Mouse (Mus musculus) hindbrain, embryonic 15.5 days (tissue): ENCODE results near the gene Cdc42bpg. TPM values are rescaled to one million over a fixed set of nuclear protein-coding genes. Genes with fewer than 3 reads are reported as not detected.

Source experiments
- ATAC-seq: fragments of 200-750 bp; cut with Nextera tagmentation; 2 replicates; pipeline ENCODE4 v1.8.0; 2017; ENCODE audit warnings: low read depth, moderate number of reproducible peaks, moderate TSS enrichment; ENCODE audit not compliant: low FRiP score
- H3K27ac ChIP-seq: fragments of 300-500 bp; sonication (generic); replicated peaks from 2 replicates; pipeline ENCODE4 v1.5.1; 2015; ENCODE audit warnings: mild to moderate bottlenecking, inconsistent platforms
- H3K27me3 ChIP-seq: fragments of 300-500 bp; sonication (generic); 2 replicates; pipeline ENCODE4 v1.6.1; 2015; ENCODE audit warnings: control low read depth, inconsistent platforms
- H3K36me3 ChIP-seq: fragments of 300-500 bp; sonication (generic); 2 replicates; pipeline ENCODE4 v1.6.1; 2015; ENCODE audit warnings: control low read depth, inconsistent platforms
- H3K4me1 ChIP-seq: fragments of 300-500 bp; sonication (generic); replicated peaks from 2 replicates; pipeline ENCODE4 v1.6.1; 2015; ENCODE audit warnings: control low read depth, inconsistent platforms
- H3K4me2 ChIP-seq: fragments of 300-500 bp; sonication (generic); 2 replicates; pipeline ENCODE4 v1.6.1; 2015; ENCODE audit warnings: moderate library complexity, mild to moderate bottlenecking, inconsistent platforms
- H3K4me3 ChIP-seq: fragments of 300-500 bp; sonication (generic); 2 replicates; pipeline ENCODE4 v1.5.1; 2015; ENCODE audit warnings: mild to moderate bottlenecking, inconsistent platforms
- H3K9ac ChIP-seq: fragments of 300-500 bp; sonication (generic); 2 replicates; pipeline ENCODE4 v1.6.1; 2015; ENCODE audit warnings: inconsistent platforms
- H3K9me3 ChIP-seq: fragments of 300-500 bp; sonication (generic); 2 replicates; pipeline ENCODE4 v1.6.1; 2016; ENCODE audit warnings: control low read depth, inconsistent platforms
- WGBS: fragments of 180-500 bp; shearing (Covaris S2); methylation state at CpG from one replicate; pipeline ENCODE4 v1.1.7; 2015; 5-methylcytosine and 5-hydroxymethylcytosine counted together
- polyA plus RNA-seq: library from polyadenylated mRNA; unstranded; fragments of >200 nt; fragmentation: Nextera tagmentation; extraction: Ambion mirVana; gene quantifications from 2 replicates; pipeline ENCODE4 v1.2.1, GENCODE M21; 2015

Cdc42bpg gene
- polyA plus RNA-seq, 1 experiment from 2014 or later = 0.36 TPM

- no peak overlapping the region for H3K27ac ChIP-seq
- H3K4me2 ChIP-seq = no peak overlapping the region
- no peaks in the 10 kb centered on the region for H3K36me3 ChIP-seq
- no peaks in the 10 kb centered on the region for H3K4me1 ChIP-seq
- H3K4me3 ChIP-seq = no peak overlapping the region
- no peaks in the 10 kb centered on the region for H3K27me3 ChIP-seq
- H3K9ac ChIP-seq = no peak overlapping the region
- H3K9me3 ChIP-seq = no peaks in the 10 kb centered on the region
- ATAC-seq = no peak
- 90% methylated on average over 8 of the region's 8 CpGs for WGBS
Measured at GRCm38 (mm10) chr19:6321358-6321757, 15.1 kb downstream of the Cdc42bpg start.

- Histone ChIP-seq H3K36me3 (no peaks in the 10 kb centered on the region), H3K4me3 (no peak overlapping the region), H3K4me2 (no peak overlapping the region), H3K4me1 (no peaks in the 10 kb centered on the region), H3K9ac (no peak overlapping the region), H3K9me3 (no peaks in the 10 kb centered on the region), H3K27me3 (no peaks in the 10 kb centered on the region), H3K27ac (no peak overlapping the region)
- no peak for ATAC-seq
- 87% methylated on average over 33 of the region's 33 CpGs for WGBS
Measured at GRCm38 (mm10) chr19:6321786-6322621, 15.7 kb downstream of the Cdc42bpg start.

- Histone ChIP-seq H3K27ac (no peak overlapping the region), H3K4me3 (no peak overlapping the region), H3K9ac (no peak overlapping the region), H3K4me2 (no peak overlapping the region), H3K4me1 (no peaks in the 10 kb centered on the region), H3K36me3 (no peaks in the 10 kb centered on the region), H3K9me3 (no peaks in the 10 kb centered on the region), H3K27me3 (no peaks in the 10 kb centered on the region)
- WGBS = 88% methylated on average over 9 of the region's 9 CpGs
- ATAC-seq = no peak
Measured at GRCm38 (mm10) chr19:6324751-6325150, 18.5 kb downstream of the Cdc42bpg start.

- H3K4me1 ChIP-seq = peaks cover 10% of the 10 kb centered on the region
- no peak overlapping the region for H3K4me3 ChIP-seq
- no peak for ATAC-seq
- 67% methylated on average over 5 of the region's 5 CpGs for WGBS
- no peaks in the 10 kb centered on the region for H3K9me3 ChIP-seq
- no peaks in the 10 kb centered on the region for H3K27me3 ChIP-seq
- H3K36me3 ChIP-seq = no peaks in the 10 kb centered on the region
- H3K9ac ChIP-seq = no peak overlapping the region
- H3K27ac ChIP-seq = no peak overlapping the region
- H3K4me2 ChIP-seq = no peak overlapping the region
Measured at GRCm38 (mm10) chr19:6331178-6331577, 24.9 kb downstream of the Cdc42bpg start.

GRCm38 (mm10) chr19:6331719-6332516 lies 25.7 kb downstream of the Cdc42bpg start:
- Histone ChIP-seq H3K9ac (no peak overlapping the region), H3K27ac (no peak overlapping the region), H3K4me3 (no peak overlapping the region), H3K9me3 (no peaks in the 10 kb centered on the region), H3K27me3 (no peaks in the 10 kb centered on the region), H3K4me2 (peak overlapping the region; percentile 42), H3K4me1 (peaks cover 18% of the 10 kb centered on the region), H3K36me3 (no peaks in the 10 kb centered on the region)
- 22% methylated on average over 13 of the region's 13 CpGs for WGBS
- no peak for ATAC-seq

GRCm38 (mm10) chr19:6333761-6334595 lies 27.7 kb downstream of the Cdc42bpg start:
- no peak; the same call in 1 of the 2 replicates for ATAC-seq
- WGBS = 70% methylated on average over 9 of the region's 9 CpGs
- H3K36me3 ChIP-seq = peaks cover 10% of the 10 kb centered on the region; the same call in 1 of the 2 replicates

GRCm38 (mm10) chr19:6334673-6335457 lies 28.6 kb downstream of the Cdc42bpg start, which contains the start of gene Men1:
Gene Men1, plus strand, starts transcription at chr19:6334979.
- peak; percentile 96 for ATAC-seq
- peaks cover 19% of the 10 kb centered on the region for H3K36me3 ChIP-seq
- H3K4me2 ChIP-seq = peak within 1 kb of the TSS; percentile 90
- H3K4me3 ChIP-seq = peak within 1 kb of the TSS; percentile 84
- H3K9me3 ChIP-seq = no peaks in the 10 kb centered on the region
- peak within 1 kb of the TSS; percentile 92 for H3K9ac ChIP-seq
- peaks cover 26% of the 10 kb centered on the region for H3K4me1 ChIP-seq
- H3K27ac ChIP-seq = peak within 1 kb of the TSS; percentile 84
- WGBS = under 1% methylated on average over 43 of the region's 43 CpGs
- no peaks in the 10 kb centered on the region for H3K27me3 ChIP-seq

More at GRCm38 (mm10) chr19:6333761-6334595, 27.7 kb downstream of the Cdc42bpg start:
- Histone ChIP-seq H3K4me2 (peak overlapping the region; percentile 90), H3K27ac (peak overlapping the region; percentile 43), H3K27me3 (no peaks in the 10 kb centered on the region), H3K9ac (no peak overlapping the region), H3K4me1 (peaks cover 26% of the 10 kb centered on the region), H3K4me3 (peak overlapping the region; percentile 84; the same call in 1 of the 2 replicates), H3K9me3 (no peaks in the 10 kb centered on the region)

GRCm38 (mm10) chr19:6335458-6335827 lies 29.2 kb downstream of the Cdc42bpg start:
- Histone ChIP-seq H3K9ac (peak overlapping the region; percentile 92), H3K9me3 (no peaks in the 10 kb centered on the region), H3K4me1 (peaks cover 29% of the 10 kb centered on the region), H3K4me2 (peak overlapping the region; percentile 90), H3K27me3 (no peaks in the 10 kb centered on the region), H3K36me3 (peaks cover 25% of the 10 kb centered on the region), H3K27ac (peak overlapping the region; percentile 84), H3K4me3 (peak overlapping the region; percentile 84)
- under 1% methylated on average over 25 of the region's 25 CpGs for WGBS
- no peak for ATAC-seq

GRCm38 (mm10) chr19:6336920-6337319 lies 30.7 kb downstream of the Cdc42bpg start:
- H3K36me3 ChIP-seq = peaks cover 27% of the 10 kb centered on the region
- H3K27me3 ChIP-seq = no peaks in the 10 kb centered on the region
- peak overlapping the region; percentile 90 for H3K4me2 ChIP-seq
- H3K9ac ChIP-seq = 0 out of 2 replicates have a peak overlapping the region, but pooled peaks have one; percentile 92
- H3K4me3 ChIP-seq = peak overlapping the region; percentile 84; the same call in 1 of the 2 replicates
- ATAC-seq = no peak
- peaks cover 40% of the 10 kb centered on the region for H3K4me1 ChIP-seq
- WGBS = 92% methylated on average over 10 of the region's 10 CpGs
- H3K9me3 ChIP-seq = no peaks in the 10 kb centered on the region
- no peak overlapping the region for H3K27ac ChIP-seq

- Histone ChIP-seq H3K4me3 (no peak overlapping the region), H3K27ac (no peak overlapping the region), H3K27me3 (no peaks in the 10 kb centered on the region), H3K4me2 (no peak overlapping the region), H3K4me1 (peaks cover 39% of the 10 kb centered on the region), H3K9ac (no peak overlapping the region), H3K9me3 (no peaks in the 10 kb centered on the region), H3K36me3 (peaks cover 32% of the 10 kb centered on the region)
- WGBS = 94% methylated on average over 7 of the region's 7 CpGs
- ATAC-seq = no peak
Measured at GRCm38 (mm10) chr19:6338171-6338570, 31.9 kb downstream of the Cdc42bpg start.

- Histone ChIP-seq H3K9me3 (no peaks in the 10 kb centered on the region), H3K9ac (no peak overlapping the region), H3K4me3 (no peak overlapping the region), H3K4me1 (peaks cover 39% of the 10 kb centered on the region), H3K4me2 (no peak overlapping the region), H3K27me3 (no peaks in the 10 kb centered on the region), H3K27ac (no peak overlapping the region), H3K36me3 (peaks cover 32% of the 10 kb centered on the region)
- WGBS = 97% methylated on average over 11 of the region's 11 CpGs
- ATAC-seq = no peak
Measured at GRCm38 (mm10) chr19:6338716-6339115, 32.5 kb downstream of the Cdc42bpg start.
